Mouse (Mus musculus) embryonic facial prominence, embryonic 11.5 days (tissue): Measurements from ENCODE around the gene Atxn1. TPM values are rescaled to one million over a fixed set of nuclear protein-coding genes. Genes with fewer than 3 reads are reported as not detected.

Experiments used
- ATAC-seq: fragments of 200-750 bp; cut with Nextera tagmentation; replicated peaks from 2 replicates; pipeline ENCODE4 v1.8.0; 2017; ENCODE audit warnings: low read depth; ENCODE audit not compliant: insufficient number of reproducible peaks, low FRiP score, low TSS enrichment
- DNase-seq: peaks from one replicate; pipeline ENCODE4 v3.0.0-alpha.2; 2015; ENCODE audit warnings: low spot score
- H3K27ac ChIP-seq: fragments of 300-500 bp; sonication (generic); replicated peaks from 2 replicates; pipeline ENCODE4 v1.5.1; 2014; ENCODE audit warnings: mild to moderate bottlenecking, low read depth, low read length, control low read depth
- H3K27me3 ChIP-seq: fragments of 300-500 bp; sonication (generic); 2 replicates; pipeline ENCODE4 v1.6.1; 2014; ENCODE audit warnings: mild to moderate bottlenecking, low read length, moderate library complexity, mixed read lengths; ENCODE audit not compliant: control insufficient read depth, insufficient read depth
- H3K36me3 ChIP-seq: fragments of 300-500 bp; sonication (generic); replicated peaks from 2 replicates; pipeline ENCODE4 v1.6.1; 2014; ENCODE audit warnings: low read depth, mild to moderate bottlenecking, low read length, moderate library complexity, mixed read lengths; ENCODE audit not compliant: control insufficient read depth, insufficient read depth
- H3K4me1 ChIP-seq: fragments of 300-500 bp; sonication (generic); 2 replicates; pipeline ENCODE4 v1.6.1; 2014; ENCODE audit warnings: low read length, mixed read lengths; ENCODE audit not compliant: control insufficient read depth, insufficient read depth
- H3K4me2 ChIP-seq: fragments of 300-500 bp; sonication (generic); 2 replicates; pipeline ENCODE4 v1.6.1; 2014; ENCODE audit warnings: low read depth, mild to moderate bottlenecking, control low read depth, low read length, moderate library complexity
- H3K4me3 ChIP-seq: fragments of 300-500 bp; sonication (generic); 2 replicates; pipeline ENCODE4 v1.5.1; 2014; ENCODE audit warnings: low read depth, low read length, control low read depth
- H3K9ac ChIP-seq: fragments of 300-500 bp; sonication (generic); replicated peaks from 2 replicates; pipeline ENCODE4 v1.6.1; 2014; ENCODE audit warnings: mild to moderate bottlenecking, control low read depth, low read length
- H3K9me3 ChIP-seq: fragments of 300-500 bp; sonication (generic); replicated peaks from 2 replicates; pipeline ENCODE4 v1.6.1; 2016; ENCODE audit warnings: mild to moderate bottlenecking, low read length, inconsistent platforms, mixed read lengths; ENCODE audit not compliant: control insufficient read depth
- WGBS: fragments of 180-500 bp; shearing (Covaris S2); extraction: QIAGEN DNeasy Blood & Tissue Kit; methylation state at CpG from one replicate; pipeline ENCODE4 v1.1.7; 2014; 5-methylcytosine and 5-hydroxymethylcytosine counted together
- polyA plus RNA-seq: library from polyadenylated mRNA; unstranded; fragments of >200 nt; fragmentation: Nextera tagmentation; extraction: Ambion mirVana; gene quantifications from 2 replicates; pipeline ENCODE4 v1.2.1, GENCODE M21; 2014

Atxn1 gene
- polyA plus RNA-seq, 1 experiment from 2014 or later = 1.3 TPM

DNA sequence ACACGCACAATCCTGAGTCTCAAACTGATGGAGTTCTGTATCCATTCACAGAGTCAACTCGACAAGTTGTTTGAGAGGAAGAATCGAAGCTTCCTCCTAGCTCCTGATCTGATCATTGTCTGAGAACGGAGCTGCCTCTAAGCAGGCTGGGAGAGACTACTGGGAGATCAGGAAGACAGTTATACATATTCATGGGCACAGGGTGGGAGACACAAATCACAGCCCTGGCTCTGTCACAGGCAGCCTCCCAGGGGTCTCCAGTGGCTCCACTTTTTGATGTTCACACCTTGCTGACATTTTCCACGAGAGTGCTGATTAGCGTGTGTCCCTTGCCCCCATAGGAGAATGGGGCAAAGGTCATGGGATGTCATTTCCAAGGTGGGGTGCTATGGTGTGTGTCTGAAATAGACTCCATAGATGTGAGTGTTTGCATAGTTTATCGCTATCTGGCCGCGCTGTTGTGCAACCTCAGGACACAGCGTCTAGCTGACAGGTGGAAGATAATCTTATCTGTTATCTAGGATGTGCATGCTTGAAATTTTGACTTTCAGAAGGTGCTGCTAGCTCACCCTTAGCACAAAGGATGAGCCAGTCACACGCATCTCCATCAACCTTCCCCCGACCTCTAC, 105.6 kb downstream of the Atxn1 start:
- Histone ChIP-seq H3K9me3 (no peaks in the 10 kb centered on the region), H3K4me3 (no peak overlapping the region), H3K36me3 (no peaks in the 10 kb centered on the region), H3K4me2 (no peak overlapping the region), H3K4me1 (no peaks in the 10 kb centered on the region), H3K27me3 (no peaks in the 10 kb centered on the region), H3K9ac (no peak overlapping the region), H3K27ac (no peak overlapping the region)
- DNase-seq (no peak), ATAC-seq (no peak)
- WGBS = 88% methylated on average over 12 of the region's 12 CpGs

DNA sequence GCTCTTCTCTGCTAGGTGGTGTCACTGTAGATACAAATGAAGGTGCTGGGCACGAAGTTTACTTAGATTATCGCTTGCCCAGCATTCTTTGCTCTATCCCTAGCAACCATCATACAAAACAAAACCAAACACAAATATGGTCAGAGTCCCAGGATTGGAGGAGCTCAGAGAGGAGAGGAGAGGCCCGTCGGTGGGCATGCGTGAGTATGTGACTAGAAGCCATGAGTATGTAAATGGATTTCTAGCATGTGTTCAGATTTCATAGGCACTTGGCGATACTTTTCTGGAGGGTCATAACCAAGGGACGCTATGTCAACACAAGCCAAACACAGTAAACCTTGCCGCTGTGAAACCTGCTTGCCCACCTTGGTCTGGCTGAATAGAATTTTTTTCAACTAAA, 107.4 kb downstream of the Atxn1 start:
- no peak overlapping the region for H3K4me3 ChIP-seq
- no peaks in the 10 kb centered on the region for H3K4me1 ChIP-seq
- 94% methylated on average over 8 of the region's 8 CpGs for WGBS
- H3K27ac ChIP-seq = no peak overlapping the region
- H3K9me3 ChIP-seq = no peaks in the 10 kb centered on the region
- DNase-seq = no peak
- ATAC-seq = no peak
- H3K27me3 ChIP-seq = no peaks in the 10 kb centered on the region
- H3K9ac ChIP-seq = no peak overlapping the region
- H3K4me2 ChIP-seq = no peak overlapping the region
- no peaks in the 10 kb centered on the region for H3K36me3 ChIP-seq

- H3K27me3 ChIP-seq = no peaks in the 10 kb centered on the region
- ATAC-seq = no peak
- no peak overlapping the region for H3K9ac ChIP-seq
- no peak overlapping the region for H3K27ac ChIP-seq
- no peaks in the 10 kb centered on the region for H3K4me1 ChIP-seq
- H3K9me3 ChIP-seq = no peaks in the 10 kb centered on the region
- no peak for DNase-seq
- WGBS = 73% methylated on average over 5 of the region's 5 CpGs
- no peaks in the 10 kb centered on the region for H3K36me3 ChIP-seq
- no peak overlapping the region for H3K4me2 ChIP-seq
- no peak overlapping the region for H3K4me3 ChIP-seq
Measured at GRCm38 (mm10) chr13:45854531-45854930, 110.3 kb downstream of the Atxn1 start.

DNA sequence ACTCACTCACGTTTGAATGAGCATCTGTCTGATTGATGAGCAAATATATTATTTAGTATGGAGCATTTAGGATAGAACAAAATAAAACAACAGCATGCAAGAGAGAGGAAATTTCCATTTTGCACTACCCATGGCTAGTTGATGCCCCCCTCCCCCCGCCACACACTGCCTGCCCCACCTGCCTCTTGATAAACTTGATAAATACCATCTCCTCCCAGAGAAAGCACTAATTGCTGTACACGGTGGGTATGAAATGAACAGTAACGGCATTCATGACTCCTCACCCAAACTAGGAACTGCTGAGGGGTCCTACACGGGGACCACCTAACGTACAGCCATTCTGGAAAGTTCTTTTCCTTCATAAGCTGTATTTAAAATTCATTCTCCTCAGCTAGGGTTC, 111.1 kb downstream of the Atxn1 start:
- Histone ChIP-seq H3K9me3 (no peaks in the 10 kb centered on the region), H3K9ac (no peak overlapping the region), H3K27me3 (no peaks in the 10 kb centered on the region), H3K4me1 (no peaks in the 10 kb centered on the region), H3K36me3 (no peaks in the 10 kb centered on the region), H3K4me2 (no peak overlapping the region), H3K4me3 (no peak overlapping the region), H3K27ac (no peak overlapping the region)
- no peak for ATAC-seq
- no peak for DNase-seq
- whole genome bisulfite sequencing = 77% methylated on average over 6 of the region's 6 CpGs

DNA sequence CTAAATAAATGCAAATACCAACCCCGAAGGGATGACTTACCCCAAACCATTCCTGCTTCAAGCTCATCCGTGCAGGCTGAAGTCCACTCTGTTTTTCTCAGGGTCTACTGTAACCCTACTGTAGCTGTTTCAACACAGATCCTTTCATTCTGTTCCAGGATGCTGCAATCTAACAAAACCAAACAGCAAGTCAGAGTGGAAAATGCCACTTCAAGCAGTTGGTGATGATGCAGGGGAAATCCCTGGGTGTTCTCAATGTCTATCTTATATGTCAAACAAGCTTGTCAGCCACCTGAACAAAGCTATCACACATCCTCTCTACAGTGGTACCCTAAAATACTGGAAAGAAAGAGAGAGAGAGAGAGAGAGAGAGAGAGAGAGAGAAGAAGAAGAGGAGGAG, 112.5 kb downstream of the Atxn1 start:
- WGBS = 87% methylated on average over 2 of the region's 2 CpGs
- H3K9me3 ChIP-seq = no peaks in the 10 kb centered on the region

GRCm38 (mm10) chr13:45851746-45852145, 113.1 kb downstream of the Atxn1 start:
- WGBS = 90% methylated on average over 2 of the region's 2 CpGs
- ATAC-seq = no peak

More for the DNA sequence above, 112.5 kb downstream of the Atxn1 start:
- DNase-seq = no peak
- H3K4me1 ChIP-seq = no peaks in the 10 kb centered on the region
- H3K27me3 ChIP-seq = no peaks in the 10 kb centered on the region
- ATAC-seq = no peak
- no peak overlapping the region for H3K4me3 ChIP-seq
- no peak overlapping the region for H3K4me2 ChIP-seq
- no peaks in the 10 kb centered on the region for H3K36me3 ChIP-seq
- no peak overlapping the region for H3K9ac ChIP-seq
- no peak overlapping the region for H3K27ac ChIP-seq

GRCm38 (mm10) chr13:45851156-45851555, 113.7 kb downstream of the Atxn1 start:
- DNase-seq = no peak
- H3K4me1 ChIP-seq = no peaks in the 10 kb centered on the region
- H3K9me3 ChIP-seq = no peaks in the 10 kb centered on the region
- no peak overlapping the region for H3K4me3 ChIP-seq
- H3K36me3 ChIP-seq = no peaks in the 10 kb centered on the region
- H3K4me2 ChIP-seq = no peak overlapping the region
- no peak for ATAC-seq
- H3K9ac ChIP-seq = no peak overlapping the region
- 70% methylated on average over 4 of the region's 4 CpGs for WGBS
- no peaks in the 10 kb centered on the region for H3K27me3 ChIP-seq
- H3K27ac ChIP-seq = no peak overlapping the region

More at GRCm38 (mm10) chr13:45851746-45852145, 113.1 kb downstream of the Atxn1 start:
- H3K27me3 ChIP-seq = no peaks in the 10 kb centered on the region
- no peak overlapping the region for H3K4me3 ChIP-seq
- no peak overlapping the region for H3K4me2 ChIP-seq
- H3K27ac ChIP-seq = no peak overlapping the region
- no peak for DNase-seq
- no peaks in the 10 kb centered on the region for H3K9me3 ChIP-seq
- H3K36me3 ChIP-seq = no peaks in the 10 kb centered on the region
- H3K4me1 ChIP-seq = no peaks in the 10 kb centered on the region
- no peak overlapping the region for H3K9ac ChIP-seq

DNA sequence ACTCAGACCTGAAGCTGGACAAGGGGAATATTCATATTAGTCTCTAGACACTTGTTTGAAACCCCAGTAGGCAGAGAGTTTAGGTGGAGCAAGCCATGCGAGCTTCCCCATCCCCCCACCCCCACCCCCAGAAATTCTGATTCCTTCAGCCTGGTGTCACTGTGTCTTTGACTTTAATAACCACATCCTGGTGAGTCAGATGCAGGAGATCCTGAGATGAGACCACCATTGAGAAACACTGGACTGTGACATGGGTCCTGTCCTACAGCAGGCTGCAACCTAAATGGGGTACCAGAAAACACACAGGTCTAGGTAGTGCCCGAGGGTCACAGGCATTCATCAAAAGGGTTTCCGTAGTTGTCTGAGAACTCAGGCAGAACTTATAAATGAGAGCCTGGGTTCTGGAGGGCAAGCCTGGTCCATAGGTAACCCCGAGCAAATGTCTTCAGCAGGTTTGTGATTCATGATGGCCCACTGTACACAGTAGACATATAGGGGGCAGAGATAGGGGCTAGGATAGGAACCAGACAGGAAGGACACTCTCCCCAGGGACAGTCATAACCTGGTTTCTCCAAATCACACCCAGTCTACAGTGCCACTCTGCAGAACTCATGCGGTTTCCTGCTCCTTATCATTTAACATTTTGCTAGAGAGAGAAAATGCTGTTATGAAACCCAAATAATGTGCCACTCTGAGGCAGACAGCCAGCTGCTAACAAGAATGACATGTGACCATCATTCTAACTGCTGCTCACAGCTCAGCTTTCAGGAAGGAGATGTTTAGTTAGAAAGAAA, 114.4 kb downstream of the Atxn1 start:
- no peaks in the 10 kb centered on the region for H3K4me1 ChIP-seq
- WGBS = 85% methylated on average over 5 of the region's 5 CpGs
- H3K9me3 ChIP-seq = no peaks in the 10 kb centered on the region
- H3K4me2 ChIP-seq = no peak overlapping the region
- H3K27ac ChIP-seq = no peak overlapping the region
- no peak overlapping the region for H3K9ac ChIP-seq
- ATAC-seq (no peak), DNase-seq (no peak)
- no peaks in the 10 kb centered on the region for H3K27me3 ChIP-seq
- no peaks in the 10 kb centered on the region for H3K36me3 ChIP-seq
- no peak overlapping the region for H3K4me3 ChIP-seq
